Mouse (Mus musculus) embryonic fibroblast, embryonic 13.5 days (primary cell): ENCODE results near the gene Bend3.

Experiments
- CTCF ChIP-seq: IDR thresholded peaks from 2 replicates; pipeline ENCODE4 v1.5.1; 2011; ENCODE audit warnings: mild to moderate bottlenecking, control low read depth, low read length, moderate library complexity, borderline replicate concordance; ENCODE audit not compliant: insufficient read depth
- POLR2A ChIP-seq: IDR thresholded peaks from 2 replicates; pipeline ENCODE4 v1.6.1; 2011; ENCODE audit warnings: low read depth, mild to moderate bottlenecking, control low read depth, low read length, moderate library complexity

DNA sequence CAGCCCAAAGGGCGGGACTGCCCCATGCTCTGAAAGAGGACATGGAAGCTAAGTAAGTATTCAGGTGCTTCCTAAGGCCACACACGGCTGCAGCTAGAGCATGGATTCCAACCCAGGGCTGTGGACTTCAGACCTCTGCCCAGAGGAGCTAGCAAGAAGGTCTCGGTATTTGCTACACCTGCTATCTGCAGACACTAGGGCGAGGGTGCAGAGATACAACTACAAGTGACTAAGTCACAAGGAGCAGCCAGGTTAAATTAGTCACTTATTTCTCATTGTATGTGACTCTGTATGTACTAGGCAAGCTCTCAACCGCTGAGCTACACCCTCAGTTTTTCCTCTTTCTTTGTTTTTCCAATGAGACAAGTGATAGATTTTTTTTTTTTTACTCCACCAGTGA, 15.8 kb upstream of the Bend3 start:
- TF ChIP-seq CTCF (no peak), POLR2A (no peak)
